Mouse (Mus musculus) lung, postnatal 0 days (tissue): ENCODE data around the gene Arhgef25.

Experiments used
- CTCF ChIP-seq: IDR thresholded peaks from 2 replicates; pipeline ENCODE4 v1.5.1; 2016; ENCODE audit warnings: antibody characterized with exemption, mild to moderate bottlenecking
- EP300 ChIP-seq: IDR thresholded peaks from 2 replicates; pipeline ENCODE4 v1.6.1; 2016; ENCODE audit warnings: antibody characterized with exemption, mild to moderate bottlenecking, control low read depth

- peak; percentile 89 for TF ChIP-seq CTCF
- peak; percentile 19; the same call in 1 of the 2 replicates for TF ChIP-seq EP300
Observed at GRCm38 (mm10) chr10:127164631-127165353, 25.1 kb downstream of the Arhgef25 start, which contains the start of gene B4galnt1.
